Mouse (Mus musculus) kidney, postnatal 14 days (tissue): ENCODE data around the gene C330007P06Rik.
A peak's percentile ranks its signal among the peaks of the same experiment; 100 is the strongest.
"Not testable (repeated sequence)": the region's sequence is repeated elsewhere in the genome, so short reads cannot be mapped to it uniquely, and the experiment has no call there.

Experiments
- DNase-seq: peaks from one replicate; pipeline ENCODE4 v3.0.0; 2022; ENCODE audit warnings: mixed read lengths

The C330007P06Rik gene

DNA sequence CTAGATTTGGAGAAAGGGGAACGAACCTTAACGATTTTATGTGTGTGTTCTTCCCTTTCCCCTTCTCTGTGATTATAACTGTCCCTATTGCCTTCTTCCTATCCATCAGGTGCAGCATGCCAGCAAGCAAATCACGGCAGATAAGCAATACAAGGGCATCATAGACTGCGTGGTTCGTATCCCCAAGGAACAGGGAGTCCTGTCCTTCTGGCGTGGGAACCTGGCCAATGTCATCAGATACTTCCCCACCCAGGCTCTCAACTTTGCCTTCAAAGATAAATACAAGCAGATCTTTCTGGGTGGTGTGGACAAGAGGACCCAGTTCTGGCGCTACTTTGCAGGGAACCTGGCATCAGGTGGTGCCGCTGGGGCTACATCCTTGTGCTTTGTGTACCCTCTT, 77.2 kb downstream of the C330007P06Rik start:
- not testable (repeated sequence) for DNase-seq

DNA sequence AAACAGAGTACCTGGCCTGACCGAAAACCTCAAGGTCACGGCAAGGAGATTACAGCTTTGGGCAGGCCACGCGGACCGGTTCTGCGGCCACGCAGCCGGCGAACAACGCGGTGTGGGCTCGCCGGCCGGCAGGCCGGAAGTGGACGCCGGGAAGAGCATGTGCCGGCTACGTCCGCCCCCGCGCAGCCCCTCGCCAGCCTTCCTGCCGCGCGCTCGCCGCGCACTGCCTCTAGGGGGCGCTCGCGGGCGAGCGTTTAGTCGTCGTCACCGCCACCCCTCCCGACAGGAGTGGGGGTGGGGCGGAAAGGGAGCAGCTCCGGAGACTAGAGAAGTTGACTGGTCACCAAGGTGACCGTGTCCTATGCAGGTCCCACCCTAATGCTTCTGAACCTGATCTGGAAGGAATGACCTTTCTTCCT, 77.7 kb downstream of the C330007P06Rik start:
- DNase-seq: peak; percentile 89

DNA sequence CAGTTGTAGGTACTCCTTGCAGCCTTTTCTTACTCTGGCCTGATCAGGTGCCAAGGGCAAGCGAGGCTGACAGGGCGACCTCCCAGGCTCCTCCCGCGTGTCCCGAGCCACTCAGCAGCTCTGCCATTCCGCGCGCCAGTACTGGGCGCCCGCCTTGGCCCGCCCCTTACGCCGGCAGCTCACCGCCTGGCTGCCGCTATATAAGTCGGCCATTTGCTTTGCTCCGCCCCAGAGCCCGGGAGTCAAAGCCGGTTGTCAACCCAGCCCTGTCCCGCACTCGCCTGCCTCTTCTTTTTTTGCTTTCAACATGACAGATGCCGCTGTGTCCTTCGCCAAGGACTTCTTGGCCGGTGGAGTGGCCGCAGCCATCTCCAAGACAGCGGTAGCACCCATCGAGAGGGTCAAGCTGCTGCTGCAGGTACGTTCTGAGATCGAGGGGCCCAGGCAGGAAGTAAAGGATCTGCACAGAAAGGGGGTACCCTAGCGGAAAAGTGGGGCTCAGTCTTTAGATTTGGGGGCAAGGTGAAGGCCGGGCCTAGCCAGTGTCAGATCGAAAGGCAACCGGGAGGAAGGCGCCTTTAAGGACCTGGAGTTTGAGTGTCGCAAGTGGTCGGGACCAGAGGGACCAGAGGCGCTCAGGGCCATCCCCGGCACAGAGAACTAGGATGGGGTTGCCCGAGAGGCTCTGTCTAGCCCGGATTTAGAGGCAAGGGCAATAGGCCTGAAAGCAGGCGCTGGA, 78.3 kb downstream of the C330007P06Rik start, which contains the start of gene Slc25a5:
TSS of gene Slc25a5 (plus strand) at position 228 of the 739 bp plus-strand sequence.
- DNase-seq: peak; percentile 92

DNA sequence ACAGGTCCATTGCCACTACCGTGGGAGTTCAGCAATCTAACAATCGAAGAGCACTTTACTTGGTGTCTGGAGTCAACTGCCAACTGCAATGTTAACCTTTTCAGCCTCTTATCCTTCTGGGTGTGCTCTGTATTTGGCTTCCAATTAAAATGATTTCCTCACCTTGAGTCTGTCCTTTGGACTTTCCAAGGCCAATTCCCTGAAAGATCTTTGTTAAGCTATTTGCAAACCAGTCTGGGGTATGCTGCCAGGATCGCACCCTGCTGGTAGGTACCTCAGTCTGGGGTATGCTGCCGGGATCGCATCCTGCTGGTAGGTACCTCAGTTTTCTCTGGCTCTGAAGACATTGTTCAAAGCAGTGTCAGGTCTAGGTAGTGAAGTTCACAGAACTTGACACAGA, 79.3 kb downstream of the C330007P06Rik start:
- DNase-seq: no peak

DNA sequence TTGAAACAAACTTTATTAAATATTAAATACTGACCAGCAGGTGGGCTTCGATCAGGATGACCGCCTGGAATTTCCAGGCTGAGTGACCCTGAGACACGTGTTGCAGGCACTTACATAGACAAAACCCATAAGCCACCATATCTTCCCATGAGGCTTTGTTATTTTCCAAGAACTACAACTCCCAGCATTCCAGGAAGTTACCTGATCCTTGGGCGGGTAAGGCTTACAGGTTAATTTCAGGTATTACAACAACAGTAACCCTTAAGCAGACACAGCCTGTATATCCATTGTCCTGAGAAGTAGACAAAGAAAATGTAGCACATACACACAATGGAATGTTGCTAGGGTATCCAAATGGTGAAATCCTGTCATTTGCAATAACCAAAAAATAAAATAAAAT, 84.6 kb downstream of the C330007P06Rik start:
- DNase-seq: no peak

DNA sequence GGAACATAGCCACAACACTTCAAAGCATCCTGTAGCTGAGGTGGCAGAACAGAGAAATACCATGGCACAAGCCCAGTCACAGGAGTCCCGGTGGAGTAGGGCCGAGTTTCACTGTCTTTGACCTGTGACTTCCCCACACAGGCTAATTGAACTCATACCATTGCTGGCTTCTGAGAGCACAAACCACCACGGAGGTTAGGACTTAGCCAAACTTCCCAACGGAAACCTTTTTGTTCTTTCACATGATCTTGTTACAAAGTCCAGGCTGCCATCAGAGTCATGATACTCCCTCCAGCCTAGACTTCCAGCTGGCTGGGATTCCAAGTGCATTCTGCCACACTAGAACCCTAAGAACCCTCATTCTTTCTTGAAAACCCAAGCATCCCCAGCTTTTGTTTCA, 96.2 kb downstream of the C330007P06Rik start:
- no peak for DNase-seq

DNA sequence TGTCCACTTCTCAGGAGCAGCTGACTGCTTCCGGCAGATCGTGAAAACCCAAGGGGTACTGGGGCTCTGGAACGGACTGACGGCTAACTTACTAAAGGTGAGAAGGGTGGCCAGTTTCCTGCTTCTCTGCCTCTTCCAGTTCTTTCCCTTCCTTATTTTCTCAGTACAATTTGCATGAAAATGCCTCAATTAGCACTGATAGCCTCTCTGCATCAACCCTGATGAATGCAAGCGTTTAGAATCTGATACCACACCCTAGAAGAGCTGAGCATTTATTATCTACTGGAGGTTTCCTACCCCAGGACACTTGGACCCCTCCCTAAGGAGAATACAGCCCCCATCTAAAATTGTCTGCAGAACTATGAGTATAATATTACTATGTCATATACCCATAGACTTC, 98.4 kb downstream of the C330007P06Rik start:
- no peak for DNase-seq
